Mouse (Mus musculus) testis, postnatal 10 days (tissue): ENCODE measurements around the gene Tmem164.

Experiments used
- DNase-seq: peaks from one replicate; pipeline ENCODE4 v3.0.0; 2021; ENCODE audit warnings: low spot score

Tmem164 gene

DNA sequence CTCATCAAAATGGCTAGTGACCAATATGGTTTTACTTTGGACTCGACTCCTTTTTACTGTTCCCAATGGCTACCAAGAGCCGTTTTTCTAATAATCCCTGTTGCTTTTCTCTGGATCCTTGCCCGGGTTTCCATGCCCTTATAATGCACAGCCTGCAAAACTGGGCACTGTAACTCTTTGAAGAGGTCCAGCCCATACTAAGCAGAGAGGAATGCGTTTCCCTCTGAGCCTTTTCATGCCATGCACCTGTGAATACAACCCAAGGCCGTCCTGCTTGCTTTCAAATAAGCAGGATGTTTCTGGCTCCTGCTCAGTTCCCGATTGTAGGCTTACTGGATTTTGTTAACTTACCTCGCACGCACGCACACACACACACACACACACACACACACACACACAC lies 7.3 kb downstream of the Tmem164 start:
- DNase-seq = no peak

DNA sequence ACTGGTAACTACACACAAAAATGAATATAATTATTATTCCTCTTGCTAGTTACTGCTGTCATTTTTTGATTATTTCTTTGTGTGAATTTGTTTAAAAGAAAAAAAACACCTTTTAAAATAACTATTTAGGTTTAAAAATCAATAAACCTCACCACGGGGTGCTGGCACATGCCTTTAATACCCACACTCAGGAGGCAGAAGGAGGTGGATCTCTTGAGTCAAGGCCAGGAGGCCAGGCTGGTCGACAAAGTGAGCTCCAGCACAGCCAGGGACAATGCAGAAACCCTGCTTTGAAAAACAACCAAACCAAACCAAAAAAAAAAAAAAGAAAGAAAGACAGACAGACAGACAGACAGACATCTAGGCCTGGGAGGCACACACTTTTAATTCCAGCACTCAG lies 12.1 kb downstream of the Tmem164 start:
- DNase-seq = no peak

DNA sequence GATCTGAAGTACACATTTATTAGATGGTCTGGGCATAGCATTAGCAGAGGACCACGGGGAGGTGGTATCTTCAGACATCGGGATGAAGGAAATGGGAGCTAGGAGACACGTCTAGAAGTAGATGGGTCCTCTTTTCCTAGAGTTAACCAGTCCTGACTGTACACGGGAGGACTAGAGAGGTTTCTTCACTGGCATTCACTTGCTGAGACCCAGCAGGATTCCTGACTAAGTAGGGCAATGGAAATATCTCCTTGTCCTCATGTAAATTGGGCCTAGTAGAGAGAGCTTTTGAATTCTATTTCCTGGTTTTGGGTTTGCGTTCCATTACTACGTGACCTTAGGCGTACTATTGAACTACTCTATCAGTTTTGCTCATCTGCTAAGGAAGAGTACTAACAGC lies 13.1 kb downstream of the Tmem164 start:
- DNase-seq = no peak

DNA sequence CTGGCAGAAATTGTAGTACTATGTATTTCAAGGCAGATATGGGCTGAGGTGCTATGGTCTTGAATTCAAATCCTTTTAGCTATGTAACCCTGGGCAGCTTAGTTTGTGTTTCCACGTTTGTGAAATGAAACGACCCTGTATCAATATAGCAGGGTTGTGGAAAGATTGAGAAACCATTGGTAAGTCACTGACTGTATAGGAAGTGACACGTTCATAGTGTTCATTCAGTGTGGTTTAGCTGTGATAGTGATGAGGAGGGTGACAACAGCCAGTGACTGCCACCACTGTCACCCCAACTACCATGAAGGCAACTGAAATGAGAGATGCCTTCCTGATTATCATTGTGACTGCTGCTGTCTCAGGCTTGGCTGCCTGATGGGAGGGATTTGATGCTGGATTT lies 13.7 kb downstream of the Tmem164 start:
- DNase-seq = no peak

DNA sequence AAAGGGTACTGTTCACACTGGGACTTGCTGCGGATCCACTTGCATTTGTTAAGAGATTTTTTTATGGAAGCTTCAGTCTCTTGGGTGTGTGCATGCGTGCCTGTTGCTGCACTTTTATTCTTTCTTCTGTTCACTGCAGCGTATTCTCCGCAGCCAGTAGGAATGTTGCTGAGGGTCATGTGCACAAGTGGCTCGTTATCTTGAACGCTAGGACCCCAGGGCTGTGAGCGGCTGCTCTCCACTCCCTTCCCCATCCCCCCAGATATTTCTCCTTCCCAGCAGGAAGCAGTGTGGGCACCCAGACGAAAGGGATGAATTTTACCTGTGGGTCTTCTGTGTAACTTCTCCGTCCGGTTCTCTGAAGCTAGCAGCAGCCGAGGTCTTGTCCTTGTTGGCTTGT lies 15.6 kb downstream of the Tmem164 start:
- DNase-seq = no peak

DNA sequence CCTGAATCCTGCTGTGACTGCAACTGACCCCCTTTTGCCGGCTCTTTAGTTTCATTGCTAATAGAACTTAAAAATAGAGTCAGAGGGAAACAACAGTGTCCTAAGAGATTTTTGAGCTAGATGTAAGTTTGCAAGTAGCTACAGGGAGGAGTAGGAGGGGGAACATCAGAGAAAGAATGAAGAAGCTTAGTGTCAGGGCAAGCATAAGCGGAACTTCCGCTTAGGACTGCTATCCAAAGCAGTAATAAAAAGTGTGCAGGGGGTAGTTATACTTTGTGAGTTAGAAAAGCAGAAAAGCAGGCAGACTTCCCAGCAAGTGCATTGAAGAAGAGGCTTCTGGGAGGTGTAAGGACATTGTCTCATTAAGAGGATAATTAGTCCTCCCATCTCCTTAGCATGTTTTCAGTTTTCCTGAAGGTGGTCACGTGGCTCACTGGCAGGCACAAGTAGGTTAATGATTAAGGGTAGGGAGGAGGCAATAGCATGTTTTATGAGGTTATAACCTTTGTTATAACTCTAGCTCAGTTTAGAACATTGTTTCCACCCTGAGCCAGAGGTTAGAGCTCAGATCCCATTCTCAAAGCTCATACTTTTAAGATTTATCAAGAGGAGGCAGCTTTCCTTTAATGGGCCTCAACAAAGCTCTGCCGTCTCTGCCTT lies 16.5 kb downstream of the Tmem164 start:
- no peak for DNase-seq

DNA sequence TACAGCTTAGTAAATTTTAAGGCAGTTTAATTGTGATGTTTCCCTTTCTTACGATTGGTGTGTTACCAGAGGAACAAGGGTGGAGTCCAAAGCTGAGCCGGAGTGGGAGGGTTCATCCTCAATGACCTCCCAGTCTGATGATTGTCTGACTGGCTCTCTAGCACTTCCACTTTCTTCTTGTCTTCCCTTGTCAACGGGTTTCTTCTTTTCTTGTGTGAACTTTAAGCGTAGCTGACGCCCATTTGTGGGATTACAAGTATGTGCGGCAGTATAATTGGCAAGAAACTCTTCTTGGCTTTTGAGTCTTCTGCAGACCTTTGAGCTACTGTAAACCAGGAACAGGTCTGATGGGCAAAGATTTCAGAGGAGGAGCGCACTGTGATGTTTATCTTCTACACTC lies 17.0 kb downstream of the Tmem164 start:
- no peak for DNase-seq

DNA sequence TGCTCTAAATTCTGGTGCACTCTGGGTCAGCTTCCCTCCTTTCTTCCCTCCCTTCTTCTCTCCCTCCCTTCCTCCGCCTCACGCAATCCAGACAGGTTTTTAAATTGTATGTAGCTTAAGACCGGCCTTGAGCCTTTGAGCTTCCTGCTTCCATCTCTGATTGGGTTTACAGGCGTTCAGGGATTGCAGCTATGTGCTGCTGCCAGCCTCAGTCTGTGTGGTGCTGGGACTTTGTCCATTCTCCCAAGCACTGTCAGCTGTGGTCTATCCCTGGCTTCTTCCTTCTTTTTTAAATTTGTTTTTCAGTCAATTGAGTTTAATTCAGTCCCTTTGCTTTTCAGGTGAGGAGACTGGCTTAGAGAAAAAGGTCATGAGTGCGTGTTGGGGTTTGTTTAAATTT lies 20.9 kb downstream of the Tmem164 start:
- DNase-seq = no peak

DNA sequence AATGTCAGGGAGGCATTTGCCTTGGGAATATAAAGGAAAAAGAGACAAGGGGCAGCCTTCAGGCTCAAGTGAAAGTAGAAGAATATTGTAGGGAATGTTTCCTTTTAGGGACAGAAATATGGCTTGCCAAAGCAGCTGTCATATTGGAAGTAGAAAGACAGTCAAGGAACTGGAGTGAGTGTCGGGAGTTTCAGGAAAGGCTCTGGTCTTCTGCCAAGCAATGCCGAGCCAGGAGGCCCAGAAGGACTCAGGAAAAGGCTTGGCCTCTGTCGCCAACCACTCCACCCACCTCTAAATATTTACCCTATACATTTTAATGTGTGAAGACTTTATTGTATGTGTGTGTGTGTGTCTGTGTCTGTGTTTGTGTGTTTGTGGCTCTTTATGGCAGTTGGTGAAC lies 21.4 kb downstream of the Tmem164 start:
- DNase-seq = no peak

DNA sequence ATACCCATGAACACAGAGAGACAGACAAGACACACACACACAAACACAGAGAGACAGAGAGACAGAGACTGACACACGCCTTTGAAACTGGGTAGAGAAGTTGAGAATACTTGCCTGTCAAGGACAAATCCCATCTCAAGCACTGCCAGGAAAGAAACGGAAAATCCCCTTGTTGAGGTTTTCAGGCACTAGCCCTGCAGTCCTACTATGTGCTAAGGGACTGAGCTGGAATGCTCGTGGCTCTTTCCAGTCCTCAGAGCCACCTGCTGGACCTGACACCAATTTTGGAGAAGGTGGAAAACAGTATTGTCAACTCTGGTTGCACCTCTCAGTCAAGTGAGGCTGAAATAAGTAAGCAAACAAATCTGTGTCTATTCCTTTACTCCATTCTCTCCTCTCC lies 22.7 kb downstream of the Tmem164 start:
- DNase-seq = no peak

DNA sequence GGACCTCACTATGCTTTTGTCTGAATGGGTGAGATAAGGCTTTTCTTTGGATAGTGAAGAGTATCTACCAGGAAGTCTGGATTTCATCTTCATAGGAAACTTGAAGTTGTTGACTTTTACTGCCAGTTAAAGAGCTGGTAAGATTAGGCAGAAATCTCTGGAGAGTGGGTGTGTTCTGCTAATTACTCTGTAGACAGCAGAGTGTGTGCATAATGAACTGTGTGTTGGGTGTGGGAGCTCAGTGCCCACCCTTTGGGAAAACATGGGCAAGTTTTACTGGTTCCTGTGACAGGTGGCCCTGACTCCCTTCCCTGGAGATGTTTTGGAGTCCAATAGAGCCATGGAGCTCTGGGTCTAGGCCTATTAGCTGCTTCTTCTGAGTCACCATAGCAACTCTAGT lies 27.1 kb downstream of the Tmem164 start:
- DNase-seq = no peak

DNA sequence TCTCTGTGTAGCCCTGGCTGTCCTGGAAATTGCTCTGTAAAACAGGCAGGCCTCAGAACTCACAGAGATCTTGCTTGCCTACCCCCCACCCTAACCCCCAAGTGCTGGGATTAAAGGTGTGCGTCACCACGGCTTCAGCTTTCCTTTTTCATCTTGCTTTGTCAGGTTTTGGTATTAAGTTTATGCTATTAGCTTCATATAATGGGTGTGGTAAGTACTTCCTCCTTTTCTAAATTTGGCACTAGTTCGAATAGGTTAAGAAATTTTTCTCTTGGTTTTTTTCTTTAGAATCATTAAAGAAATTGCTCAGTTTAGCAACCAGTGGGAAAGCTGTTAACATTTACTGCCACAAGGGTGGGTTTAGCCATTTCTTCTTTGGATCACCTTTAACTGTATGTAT lies 34.8 kb downstream of the Tmem164 start:
- no peak for DNase-seq

DNA sequence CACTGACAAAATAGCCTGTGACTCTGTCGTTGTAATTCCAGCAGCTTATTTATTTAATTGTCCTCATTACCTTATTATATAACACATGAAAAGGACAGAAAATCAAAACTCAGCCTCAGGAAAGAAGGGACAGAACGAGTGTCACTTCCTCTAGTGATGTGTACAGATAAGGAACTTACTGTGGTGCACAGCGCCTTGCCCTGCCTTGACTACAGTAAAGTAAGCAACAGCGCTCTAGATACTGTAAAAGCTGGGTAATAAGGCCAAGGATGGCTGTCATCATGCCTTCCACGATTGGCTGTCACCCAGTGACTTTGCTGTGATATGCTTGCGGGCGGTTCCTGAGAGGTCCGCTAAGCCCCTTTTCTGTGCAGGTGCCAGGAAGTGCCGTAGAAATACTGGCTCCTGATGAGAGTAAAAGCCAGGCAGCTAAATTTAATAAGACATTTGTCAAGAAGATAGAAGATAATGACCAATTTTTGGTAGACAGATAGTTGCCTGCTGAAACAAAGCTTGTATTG lies 36.8 kb downstream of the Tmem164 start:
- no peak for DNase-seq

DNA sequence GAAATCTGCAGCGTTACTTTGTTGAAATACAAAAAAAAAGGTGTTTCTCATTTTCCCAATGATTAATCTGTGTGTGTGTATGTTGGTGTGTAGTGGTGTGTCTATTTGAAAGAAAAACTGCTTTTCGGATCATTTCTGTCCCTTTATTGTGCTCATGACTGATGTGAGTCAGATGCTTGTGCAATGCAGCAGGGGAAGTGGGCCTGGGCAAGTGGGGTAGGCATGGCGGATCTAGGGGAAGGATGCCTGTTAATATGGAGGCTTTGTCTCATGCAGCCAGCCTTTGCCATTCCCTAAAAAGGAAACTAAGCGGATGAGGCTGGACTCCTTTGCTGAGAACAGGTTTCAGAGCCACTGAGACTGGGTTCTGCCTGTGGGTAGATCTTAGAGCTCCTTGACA lies 37.6 kb downstream of the Tmem164 start:
- DNase-seq = no peak

DNA sequence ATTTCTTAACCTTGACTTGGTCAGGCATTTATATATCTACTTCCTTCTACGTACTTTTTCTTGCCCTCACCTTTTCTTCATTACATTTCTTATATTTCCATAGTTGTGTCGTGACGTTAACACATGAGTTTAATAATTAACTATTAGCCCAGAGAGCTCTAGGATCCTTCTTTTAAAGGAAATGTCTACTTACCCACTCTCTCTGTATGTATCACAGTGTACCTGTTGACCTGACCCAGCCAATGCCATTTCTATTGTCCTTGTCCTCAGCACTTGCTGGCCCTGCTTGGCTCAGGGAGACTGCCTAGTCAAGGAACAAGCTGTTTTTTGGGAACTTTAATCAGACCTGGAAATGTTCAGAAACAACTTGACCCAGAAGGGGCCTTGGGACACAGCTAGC lies 40.7 kb downstream of the Tmem164 start:
- DNase-seq = no peak

DNA sequence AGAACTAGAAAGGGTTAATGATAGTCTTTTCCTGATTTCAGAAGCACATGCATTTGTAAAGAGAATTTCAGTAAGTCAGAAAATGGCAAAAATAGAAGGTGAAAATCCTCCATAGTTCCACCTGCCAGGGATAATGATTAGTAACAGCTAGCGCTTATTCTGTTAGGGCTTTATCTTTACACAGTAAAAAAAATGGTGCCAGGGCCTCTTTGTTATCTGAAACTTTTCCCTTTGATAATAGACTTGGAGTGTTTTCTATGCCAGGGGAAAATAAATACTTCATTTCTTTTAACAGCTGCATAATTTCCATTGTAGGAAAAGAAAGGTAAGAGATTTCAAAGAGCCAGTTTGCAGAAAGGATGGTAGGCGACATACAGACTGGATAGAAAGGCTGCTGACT lies 43.0 kb downstream of the Tmem164 start:
- no peak for DNase-seq

DNA sequence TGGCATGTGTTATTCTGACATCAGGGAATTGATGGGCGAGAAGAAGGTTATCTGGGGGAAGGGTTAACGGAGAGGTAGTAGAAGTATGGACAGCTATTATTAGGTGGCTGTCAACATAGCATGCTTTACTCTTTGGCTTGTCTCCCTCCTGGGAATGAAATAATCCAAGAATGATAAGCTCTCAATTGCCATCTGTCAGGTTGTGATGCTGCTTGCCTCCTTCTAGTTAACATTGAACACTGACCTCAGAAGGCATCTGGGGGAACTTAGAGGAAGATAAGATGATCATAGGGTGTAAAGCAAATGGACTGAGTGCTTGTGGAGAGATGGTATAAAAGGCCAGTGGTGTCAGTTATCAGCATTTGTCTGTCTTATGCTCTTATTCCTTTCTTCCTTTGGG lies 44.4 kb downstream of the Tmem164 start:
- no peak for DNase-seq

DNA sequence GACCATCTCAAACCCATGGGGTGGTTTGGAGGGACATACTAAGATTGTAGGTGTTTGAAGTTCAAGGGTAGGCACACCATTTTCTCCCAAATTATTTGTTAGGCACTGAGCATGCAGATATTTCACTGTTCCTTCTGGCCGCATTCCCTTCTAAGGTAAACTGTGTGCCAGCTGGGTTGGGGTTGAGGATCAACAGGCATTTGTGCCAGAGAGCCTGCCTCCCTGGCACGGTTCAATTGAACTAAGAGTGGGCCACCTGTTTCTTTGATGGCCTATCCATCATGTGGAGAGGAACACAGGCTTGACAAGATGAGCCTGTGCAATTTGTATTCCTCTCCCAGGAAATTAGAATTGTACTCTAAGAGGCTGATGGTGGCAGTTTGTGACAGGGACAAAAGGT lies 45.1 kb downstream of the Tmem164 start:
- no peak for DNase-seq

DNA sequence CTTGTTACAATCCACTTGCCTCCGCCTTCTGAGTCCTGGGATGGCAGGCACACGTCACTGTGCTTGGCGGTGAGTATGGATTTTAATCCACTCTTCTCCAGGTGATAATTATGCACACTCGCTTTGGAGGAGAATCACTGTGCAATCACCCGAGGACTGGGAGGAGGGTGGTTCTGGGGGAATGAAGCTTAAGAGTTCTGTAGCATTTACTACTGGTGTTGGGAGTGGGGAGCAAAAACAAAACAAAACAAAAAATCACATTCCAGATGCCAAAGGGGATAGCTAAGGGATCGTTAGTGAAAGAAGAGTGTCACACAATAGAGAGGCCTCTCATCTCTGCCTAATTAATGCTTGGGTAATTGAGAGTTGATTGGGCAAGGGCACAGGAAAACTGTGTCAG lies 46.6 kb downstream of the Tmem164 start:
- no peak for DNase-seq

DNA sequence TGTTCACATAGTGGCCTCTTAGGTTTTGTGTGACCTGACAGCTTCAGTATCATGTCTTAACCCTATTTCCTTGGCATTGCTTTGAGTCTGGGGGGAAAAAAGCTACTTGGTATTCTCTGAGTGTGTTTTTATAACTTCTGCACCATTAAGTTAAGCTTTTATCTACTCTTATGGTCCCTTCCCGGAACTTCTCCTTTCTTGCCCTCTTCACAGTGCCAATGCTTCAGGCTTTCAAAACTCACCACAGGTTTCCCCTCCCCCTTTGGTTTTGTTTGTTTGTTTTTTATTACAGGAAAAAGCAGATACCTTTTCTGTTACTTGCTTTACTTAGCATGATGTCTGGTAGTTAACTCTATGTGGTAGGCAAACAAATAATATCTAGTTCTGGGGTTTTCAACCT lies 47.8 kb downstream of the Tmem164 start:
- no peak for DNase-seq

DNA sequence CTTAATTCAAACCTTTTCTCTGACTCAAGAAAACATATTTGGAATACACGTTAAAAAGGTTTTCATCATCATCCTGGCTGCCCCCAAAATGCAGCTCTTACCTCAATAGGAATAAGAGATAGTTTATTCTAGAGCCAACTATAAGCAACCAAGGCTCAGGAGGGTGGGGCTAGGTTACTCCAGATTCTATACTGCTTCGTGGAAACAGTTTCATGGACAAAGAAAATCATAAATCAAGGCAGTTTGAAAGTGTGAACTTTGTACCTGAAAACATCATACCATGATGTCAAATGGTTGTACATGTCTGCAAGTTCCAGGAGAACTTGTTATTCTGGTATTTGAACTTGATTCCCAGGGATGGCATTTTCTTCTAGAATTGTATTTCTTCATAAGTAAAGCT lies 48.3 kb downstream of the Tmem164 start:
- DNase-seq = no peak

DNA sequence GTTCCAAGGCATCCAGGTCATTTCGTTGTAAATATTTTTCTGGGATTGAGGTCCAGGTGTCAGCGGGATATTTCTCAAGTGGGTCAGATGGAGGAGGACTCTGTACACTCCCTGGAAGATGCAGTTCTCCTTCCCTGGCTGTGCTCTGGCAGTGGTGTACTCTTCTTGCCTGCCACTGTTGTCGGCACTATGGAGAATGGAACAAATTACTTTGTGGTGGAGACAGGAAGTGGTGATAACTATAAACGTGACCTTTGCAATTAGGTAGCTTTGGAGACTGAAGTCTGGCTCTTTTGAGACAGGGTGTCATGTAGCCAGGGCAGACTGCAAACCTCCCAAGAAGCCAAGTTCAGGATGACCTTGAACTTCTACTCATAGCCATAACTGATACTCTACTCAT lies 55.9 kb downstream of the Tmem164 start:
- DNase-seq = no peak

DNA sequence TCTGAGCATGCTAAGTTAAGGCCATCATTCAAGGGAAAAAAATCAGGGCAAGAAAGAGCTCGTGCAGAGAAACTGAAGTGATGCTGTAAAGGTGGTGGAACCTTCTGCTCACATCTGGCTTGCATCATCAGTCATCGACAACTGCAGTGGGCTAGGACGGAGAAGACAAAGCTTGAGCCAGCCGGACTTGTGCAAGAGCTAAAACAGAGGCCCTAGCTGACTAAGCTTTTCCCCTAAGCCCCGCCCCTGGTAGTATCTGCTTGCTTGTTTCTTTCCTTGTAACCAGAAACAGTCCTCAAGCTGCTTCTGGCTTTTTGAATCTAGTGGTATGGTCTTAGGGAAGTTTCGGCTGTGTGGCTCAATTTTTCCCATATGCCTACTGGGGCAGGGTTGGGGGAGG lies 56.5 kb downstream of the Tmem164 start:
- DNase-seq = peak; percentile 38

DNA sequence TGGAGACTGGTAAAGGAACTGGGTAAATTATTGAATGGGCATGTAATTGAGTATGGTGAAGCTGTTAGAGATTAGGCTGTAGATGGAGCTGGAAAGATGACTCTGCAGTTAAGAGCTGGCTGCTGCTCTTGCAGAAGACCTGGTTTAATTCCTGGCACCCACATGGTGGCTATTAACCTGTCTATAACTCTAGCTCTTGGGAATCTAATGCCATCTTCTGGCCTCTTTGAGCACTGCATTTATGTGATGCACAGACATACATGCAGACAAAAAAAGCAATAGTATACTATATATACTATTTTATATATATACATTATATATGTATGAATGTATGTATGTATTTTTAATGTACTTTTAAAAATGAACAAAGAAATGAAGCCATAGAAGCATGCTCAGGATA lies 66.2 kb downstream of the Tmem164 start:
- DNase-seq = no peak

DNA sequence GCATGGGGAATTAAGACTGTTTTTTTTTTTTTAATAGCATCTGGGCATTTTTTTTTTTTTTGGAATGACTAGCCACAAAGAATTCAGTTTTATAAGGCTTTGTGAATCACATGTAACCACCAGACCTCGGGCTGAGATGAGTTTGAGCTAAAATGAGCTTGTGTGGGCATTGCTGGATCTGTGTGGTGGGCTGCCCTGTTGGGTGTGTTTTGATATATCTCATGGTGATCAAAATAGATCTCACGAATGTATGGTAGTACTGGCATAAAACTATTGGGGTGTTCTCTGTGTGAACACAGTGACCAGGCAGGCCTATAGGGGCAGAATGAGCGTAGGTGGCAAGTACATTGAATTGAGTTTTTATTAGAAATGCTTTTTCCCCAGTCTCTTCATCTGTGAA lies 67.4 kb downstream of the Tmem164 start:
- DNase-seq = no peak
